Mouse (Mus musculus) olfactory bulb, adult 2 months (tissue): ENCODE data around the gene Slc12a8.

Experiments
- CTCF ChIP-seq: fragments of 200-500 bp; IDR thresholded peaks from 2 replicates; pipeline ENCODE4 v1.5.1; 2012; ENCODE audit warnings: low read depth, mild to moderate bottlenecking, low read length, moderate library complexity; ENCODE audit not compliant: insufficient read depth
- POLR2A ChIP-seq: fragments of 200-500 bp; IDR thresholded peaks from 2 replicates; pipeline ENCODE4 v1.6.1; 2012; ENCODE audit warnings: mild to moderate bottlenecking, low read depth, low read length, moderate library complexity; ENCODE audit not compliant: insufficient read depth

DNA sequence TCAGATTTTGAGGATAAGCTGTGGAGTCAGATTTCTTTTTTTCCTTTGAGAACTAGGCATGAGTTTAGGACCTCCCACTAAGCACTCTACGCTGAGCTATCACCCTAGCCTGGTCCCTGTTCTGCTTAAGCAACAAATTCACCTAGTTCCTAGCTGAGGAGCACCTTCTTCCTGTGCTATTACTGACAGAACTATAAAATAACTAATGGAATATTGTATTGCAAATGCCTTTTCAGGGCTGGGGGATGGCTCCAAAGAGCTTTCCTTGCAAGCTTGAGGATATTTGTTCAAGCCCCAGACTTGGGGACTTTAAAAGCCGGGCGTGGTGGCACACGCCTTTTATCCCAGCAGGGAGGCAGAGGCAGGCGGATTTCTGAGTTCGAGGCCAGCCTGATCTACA, 55.5 kb downstream of the Slc12a8 start:
- TF ChIP-seq POLR2A (no peak), CTCF (no peak)
